Mouse (Mus musculus) heart, postnatal 0 days (tissue): ENCODE data around the gene Hfm1.

Source experiments
- CTCF ChIP-seq: IDR thresholded peaks from 2 replicates; pipeline ENCODE4 v1.5.1; 2016; ENCODE audit warnings: antibody characterized with exemption, control low read depth, low read depth
- EP300 ChIP-seq: IDR thresholded peaks from 2 replicates; pipeline ENCODE4 v1.6.1; 2016; ENCODE audit warnings: antibody characterized with exemption, low read depth

DNA sequence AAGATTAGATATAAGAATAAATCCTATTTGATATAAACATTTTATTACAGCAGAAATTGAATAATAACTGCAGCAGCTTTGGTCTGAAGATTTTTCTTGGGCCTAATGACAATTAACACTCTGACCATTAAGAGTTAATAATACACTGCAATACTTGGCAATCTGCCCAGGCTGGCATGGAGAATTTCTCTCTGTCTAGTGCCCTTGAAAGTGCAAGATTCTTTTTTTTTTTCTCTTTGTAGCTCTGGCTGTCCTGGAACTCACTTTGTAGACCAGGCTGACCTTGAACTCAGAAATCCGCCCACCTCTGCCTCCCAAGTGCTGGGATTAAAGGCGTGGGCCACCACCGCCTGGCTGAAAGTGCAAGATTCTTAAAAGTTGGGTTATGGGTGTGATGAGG lies 32.9 kb upstream of the Hfm1 start:
- no peak for TF ChIP-seq CTCF
- no peak for TF ChIP-seq EP300
